Mouse (Mus musculus) liver, embryonic 14.5 days (tissue): ENCODE results near the gene Prdm8. TPM values are rescaled to one million over a fixed set of nuclear protein-coding genes. Genes with fewer than 3 reads are reported as not detected.

Source experiments
- ATAC-seq: fragments of 200-750 bp; cut with Nextera tagmentation; 2 replicates; pipeline ENCODE4 v1.8.0; 2017; ENCODE audit warnings: moderate number of reproducible peaks, mild to moderate bottlenecking, moderate library complexity; ENCODE audit not compliant: insufficient read depth
- DNase-seq, 3 experiments: peaks; one replicate each; pipeline ENCODE4 v3.0.0-alpha.2; 2012 to 2013; ENCODE audit warnings: low read depth in 3 of 3, low spot score in 3 of 3
- H3K27ac ChIP-seq: fragments of 300-500 bp; sonication (generic); 2 replicates; pipeline ENCODE4 v1.5.1; 2014; ENCODE audit warnings: moderate library complexity, mild to moderate bottlenecking, control low read depth, inconsistent platforms
- H3K27me3 ChIP-seq: fragments of 300-500 bp; sonication (generic); 2 replicates; pipeline ENCODE4 v1.6.1; 2014; ENCODE audit warnings: mild to moderate bottlenecking, low read length, moderate library complexity; ENCODE audit not compliant: control insufficient read depth, insufficient read depth
- H3K36me3 ChIP-seq: fragments of 300-500 bp; sonication (generic); replicated peaks from 2 replicates; pipeline ENCODE4 v1.6.1; 2014; ENCODE audit warnings: low read depth; ENCODE audit not compliant: control insufficient read depth, insufficient read depth
- H3K4me1 ChIP-seq, 2 experiments: fragments of 200-500 bp in 1 of 2; fragments of 300-500 bp in 1 of 2; sonication (generic) in 1 of 2; replicated peaks; 2 replicates each; pipeline ENCODE4 v1.6.1; 2012 to 2014; ENCODE audit warnings: antibody characterized with exemption in 1 of 2, inconsistent platforms in 1 of 2, low read length in 1 of 2; ENCODE audit not compliant: control insufficient read depth in 2 of 2, insufficient read depth in 2 of 2
- H3K4me2 ChIP-seq: fragments of 300-500 bp; sonication (generic); 2 replicates; pipeline ENCODE4 v1.6.1; 2014; ENCODE audit warnings: low read depth, mild to moderate bottlenecking, control low read depth, moderate library complexity
- H3K4me3 ChIP-seq, 2 experiments: fragments of 200-500 bp in 1 of 2; fragments of 300-500 bp in 1 of 2; sonication (generic) in 1 of 2; 2 replicates each; pipeline ENCODE4 v1.5.1; 2012 to 2014; ENCODE audit warnings: low read depth in 2 of 2, low read length in 2 of 2, mild to moderate bottlenecking in 2 of 2, control low read depth in 1 of 2, inconsistent platforms in 1 of 2, moderate library complexity in 1 of 2; ENCODE audit not compliant: insufficient read depth in 1 of 2
- H3K9ac ChIP-seq: fragments of 300-500 bp; sonication (generic); replicated peaks from 2 replicates; pipeline ENCODE4 v1.6.1; 2014; ENCODE audit warnings: mild to moderate bottlenecking, control low read depth, moderate library complexity
- H3K9me3 ChIP-seq: fragments of 300-500 bp; sonication (generic); 2 replicates; pipeline ENCODE4 v1.6.1; 2016; ENCODE audit warnings: low read length, mixed read lengths; ENCODE audit not compliant: control insufficient read depth
- CTCF ChIP-seq: IDR thresholded peaks from 2 replicates; pipeline ENCODE4 v1.5.1; 2016; ENCODE audit warnings: antibody characterized with exemption, low read depth, control low read depth
- EP300 ChIP-seq: IDR thresholded peaks from 2 replicates; pipeline ENCODE4 v1.6.1; 2016; ENCODE audit warnings: antibody characterized with exemption, low read depth
- WGBS: fragments of 180-500 bp; shearing (Covaris S2); extraction: QIAGEN DNeasy Blood & Tissue Kit; methylation state at CpG from one replicate; pipeline ENCODE4 v1.1.7; 2014; ENCODE audit not compliant: insufficient replicate concordance; 5-methylcytosine and 5-hydroxymethylcytosine counted together
- polyA plus RNA-seq, 2 experiments: library from polyadenylated mRNA; depleted of rRNA in 1 of 2; stranded (reverse) in 1 of 2; unstranded in 1 of 2; fragments of >200 nt; fragmentation: Nextera tagmentation in 1 of 2; extraction: Ambion mirVana in 1 of 2; gene quantifications; 2 replicates each; pipeline versions ENCODE4 v1.2.1 to v1.2.3; 2012 to 2014

Prdm8 gene
- polyA plus RNA-seq, 2 experiments, result not detected

DNA sequence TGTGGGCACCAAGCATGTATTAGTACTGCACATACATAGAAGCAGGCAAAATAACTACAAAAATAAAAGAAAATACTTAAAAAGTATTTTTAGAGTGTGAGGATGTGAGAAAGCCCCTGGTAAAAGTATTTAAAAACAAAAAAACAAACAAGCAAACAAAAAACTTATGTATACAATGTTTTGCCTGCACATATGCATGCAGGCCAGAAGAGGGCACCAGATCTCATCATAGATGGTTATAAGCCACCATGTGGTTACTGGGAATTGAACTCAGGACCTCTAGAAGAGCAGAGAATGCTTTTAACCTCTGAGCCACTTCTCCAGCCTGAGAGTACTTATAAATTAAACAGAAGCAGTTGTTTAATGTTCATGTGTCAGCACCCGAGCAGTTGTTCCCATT is 28.0 kb downstream of the Prdm8 start:
- no peak overlapping the region for H3K4me2 ChIP-seq
- peaks cover 7% of the 10 kb centered on the region for H3K27me3 ChIP-seq
- ATAC-seq (no peak), DNase-seq (no peak)
- no peaks in the 10 kb centered on the region for H3K36me3 ChIP-seq
- WGBS, result 53% methylated on average over 1 of the region's 1 CpGs
- TF ChIP-seq CTCF (no peak), EP300 (no peak)
- H3K4me1 ChIP-seq, result no peaks in the 10 kb centered on the region
- H3K9ac ChIP-seq, result no peak overlapping the region
- no peak overlapping the region for H3K27ac ChIP-seq
- no peaks in the 10 kb centered on the region for H3K9me3 ChIP-seq
- H3K4me3 ChIP-seq, result no peak overlapping the region

DNA sequence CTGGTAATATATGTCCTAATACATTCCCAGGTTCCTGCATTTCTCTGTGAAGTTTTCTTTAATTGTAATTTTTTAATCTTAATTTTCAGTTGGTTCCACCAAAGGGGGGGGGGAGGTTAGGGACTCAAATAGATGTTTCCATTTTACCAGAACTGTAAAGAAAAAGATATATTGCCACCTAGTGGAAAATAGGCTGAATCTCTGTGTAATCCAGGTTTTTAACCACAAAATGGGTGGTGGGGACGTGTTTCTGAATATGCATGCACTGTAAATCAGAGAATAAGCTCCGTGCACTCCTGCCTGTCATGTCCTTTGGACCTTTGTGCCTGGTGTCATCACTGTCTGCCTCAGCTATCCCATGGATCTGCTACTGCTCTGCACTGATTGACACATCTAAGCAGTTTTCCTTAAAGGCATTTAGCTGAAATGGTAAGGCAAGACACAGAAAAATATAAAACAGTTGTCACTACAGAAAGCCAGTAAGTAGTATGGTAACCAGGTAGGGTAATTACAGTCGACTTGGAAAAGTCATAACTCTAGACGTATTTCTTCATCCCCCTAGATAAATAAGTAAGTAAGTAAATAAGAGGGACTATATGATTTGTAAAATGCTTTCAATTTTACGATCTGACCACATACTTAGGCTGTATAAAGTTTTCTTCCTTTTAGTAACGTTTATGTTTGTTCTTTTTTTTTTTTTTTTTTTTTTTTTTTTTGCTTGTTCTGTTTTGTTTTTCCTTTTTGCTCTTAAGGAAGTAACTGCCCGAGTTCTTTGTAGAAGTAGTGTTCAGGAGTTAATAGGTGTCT is 31.6 kb downstream of the Prdm8 start:
- Histone ChIP-seq H3K4me2 (no peak overlapping the region), H3K27me3 (no peaks in the 10 kb centered on the region)
- DNase-seq, result no peak

DNA sequence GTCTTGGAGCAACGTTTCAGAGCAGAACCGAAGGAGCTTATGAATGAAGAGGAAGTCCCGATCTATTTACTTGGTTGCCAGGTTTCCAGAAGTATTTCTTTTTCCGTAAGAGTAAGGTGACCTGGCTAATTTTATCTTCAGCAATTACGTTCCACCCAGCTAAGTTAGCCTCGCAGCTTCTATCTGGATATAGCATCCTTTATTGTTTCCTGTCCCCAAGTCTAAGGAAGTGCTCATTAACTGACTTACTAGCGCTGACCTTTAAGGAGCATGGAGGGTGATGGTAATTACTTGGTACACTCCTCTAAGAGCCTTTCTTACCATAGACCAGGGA is 32.2 kb downstream of the Prdm8 start:
- DNase-seq (no peak), ATAC-seq (no peak)
- no peak overlapping the region for H3K4me3 ChIP-seq
- no peak overlapping the region for H3K9ac ChIP-seq
- no peak overlapping the region for H3K27ac ChIP-seq
- 16% methylated on average over 7 of the region's 7 CpGs for WGBS
- H3K27me3 ChIP-seq, result no peaks in the 10 kb centered on the region
- no peaks in the 10 kb centered on the region for H3K9me3 ChIP-seq
- H3K36me3 ChIP-seq, result no peaks in the 10 kb centered on the region
- no peak for TF ChIP-seq CTCF
- TF ChIP-seq EP300, result no peak
- H3K4me1 ChIP-seq, result no peaks in the 10 kb centered on the region
- no peak overlapping the region for H3K4me2 ChIP-seq

More for the DNA sequence above, 31.6 kb downstream of the Prdm8 start:
- Histone ChIP-seq H3K9ac (no peak overlapping the region), H3K4me3 (no peak overlapping the region), H3K4me1 (no peaks in the 10 kb centered on the region), H3K36me3 (no peaks in the 10 kb centered on the region), H3K9me3 (no peaks in the 10 kb centered on the region), H3K27ac (no peak overlapping the region)
- ATAC-seq, result no peak
- TF ChIP-seq CTCF, result no peak
- WGBS, result 30% methylated on average over 7 of the region's 7 CpGs

DNA sequence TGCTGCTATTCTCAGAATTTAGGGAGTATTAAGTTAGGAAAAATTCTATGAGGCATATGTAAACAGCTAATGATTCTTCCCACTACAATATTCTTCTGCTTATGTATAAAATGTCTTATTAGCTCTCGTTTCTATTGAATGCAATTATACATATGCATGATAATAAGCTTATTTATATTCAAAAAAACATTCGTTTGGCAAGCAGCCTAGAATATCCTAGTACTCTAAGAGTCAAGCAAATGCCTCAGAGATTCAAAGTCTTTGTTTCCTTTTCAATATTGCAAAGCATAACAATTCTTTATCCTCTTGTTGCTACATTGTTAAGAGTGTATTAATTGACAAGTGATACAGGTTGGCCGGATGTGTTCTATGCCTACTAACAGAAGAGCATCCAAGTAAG is 34.6 kb downstream of the Prdm8 start:
- no peak for ATAC-seq

DNA sequence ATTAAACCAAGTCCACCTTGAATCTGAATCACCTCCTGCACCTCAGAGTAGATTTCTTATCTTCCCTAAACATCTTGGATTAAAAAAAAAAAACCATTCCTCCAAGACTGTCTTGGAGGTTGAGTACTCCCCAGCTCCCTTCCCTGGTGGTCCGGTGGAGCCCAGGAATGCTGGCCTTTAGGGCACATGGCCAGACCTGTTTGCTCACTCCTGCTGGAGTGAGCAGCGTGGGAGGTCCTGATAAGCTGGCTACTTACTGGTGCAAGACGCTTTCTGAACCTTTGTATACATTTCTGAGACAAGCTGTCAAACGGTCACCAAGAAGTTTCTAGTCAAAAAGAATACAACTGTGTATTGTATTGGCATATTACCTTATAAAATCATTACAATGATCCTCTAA is 36.0 kb downstream of the Prdm8 start:
- no peak for ATAC-seq
- no peak overlapping the region for H3K4me2 ChIP-seq
- DNase-seq, result no peak
- no peaks in the 10 kb centered on the region for H3K4me1 ChIP-seq
- no peak overlapping the region for H3K4me3 ChIP-seq
- no peaks in the 10 kb centered on the region for H3K27me3 ChIP-seq
- H3K9me3 ChIP-seq, result no peaks in the 10 kb centered on the region
- H3K9ac ChIP-seq, result no peak overlapping the region
- H3K36me3 ChIP-seq, result no peaks in the 10 kb centered on the region
- WGBS, result 38% methylated on average over 4 of the region's 4 CpGs
- TF ChIP-seq CTCF (no peak), EP300 (no peak)
- no peak overlapping the region for H3K27ac ChIP-seq

More for the DNA sequence above, 34.6 kb downstream of the Prdm8 start:
- Histone ChIP-seq H3K27ac (no peak overlapping the region), H3K4me1 (no peaks in the 10 kb centered on the region), H3K9ac (no peak overlapping the region), H3K36me3 (no peaks in the 10 kb centered on the region), H3K27me3 (no peaks in the 10 kb centered on the region), H3K4me3 (no peak overlapping the region), H3K9me3 (no peaks in the 10 kb centered on the region), H3K4me2 (no peak overlapping the region)
- TF ChIP-seq EP300, result no peak
- no peak for TF ChIP-seq CTCF
- no peak for DNase-seq
- 44% methylated on average over 3 of the region's 3 CpGs for WGBS
